Mouse (Mus musculus) midbrain, embryonic 13.5 days (tissue): Measurements from ENCODE around the gene Slc35f4. TPM values are rescaled to one million over a fixed set of nuclear protein-coding genes. Genes with fewer than 3 reads are reported as not detected.

Experiments
- ATAC-seq: fragments of 200-750 bp; cut with Nextera tagmentation; 2 replicates; pipeline ENCODE4 v1.8.0; 2017; ENCODE audit warnings: mild to moderate bottlenecking, moderate TSS enrichment, moderate library complexity
- H3K27ac ChIP-seq: fragments of 300-500 bp; sonication (generic); 2 replicates; pipeline ENCODE4 v1.5.1; 2015; ENCODE audit warnings: inconsistent platforms, mild to moderate bottlenecking, moderate library complexity
- H3K27me3 ChIP-seq: fragments of 300-500 bp; sonication (generic); 2 replicates; pipeline ENCODE4 v1.6.1; 2015; ENCODE audit warnings: mild to moderate bottlenecking, inconsistent platforms
- H3K36me3 ChIP-seq: fragments of 300-500 bp; sonication (generic); 2 replicates; pipeline ENCODE4 v1.6.1; 2015; ENCODE audit warnings: mild to moderate bottlenecking, inconsistent platforms
- H3K4me1 ChIP-seq: fragments of 300-500 bp; sonication (generic); replicated peaks from 2 replicates; pipeline ENCODE4 v1.6.1; 2015; ENCODE audit warnings: inconsistent platforms
- H3K4me2 ChIP-seq: fragments of 300-500 bp; sonication (generic); replicated peaks from 2 replicates; pipeline ENCODE4 v1.6.1; 2015; ENCODE audit warnings: moderate library complexity, mild to moderate bottlenecking, inconsistent platforms
- H3K4me3 ChIP-seq: fragments of 300-500 bp; sonication (generic); replicated peaks from 2 replicates; pipeline ENCODE4 v1.5.1; 2015; ENCODE audit warnings: mild to moderate bottlenecking, inconsistent platforms
- H3K9ac ChIP-seq: fragments of 300-500 bp; sonication (generic); replicated peaks from 2 replicates; pipeline ENCODE4 v1.6.1; 2015; ENCODE audit warnings: mild to moderate bottlenecking, inconsistent platforms
- H3K9me3 ChIP-seq: fragments of 300-500 bp; sonication (generic); 2 replicates; pipeline ENCODE4 v1.6.1; 2016; ENCODE audit warnings: mild to moderate bottlenecking, inconsistent platforms
- WGBS: fragments of 180-500 bp; shearing (Covaris S2); methylation state at CpG from one replicate; pipeline ENCODE4 v1.1.7; 2015; 5-methylcytosine and 5-hydroxymethylcytosine counted together
- microRNA-seq: library from miRNA; unstranded; fragments of <30 nt; microRNA quantifications from one replicate; pipeline ENCODE4, GENCODE M21; 2016
- polyA plus RNA-seq: library from polyadenylated mRNA; unstranded; fragments of >200 nt; fragmentation: Nextera tagmentation; extraction: Ambion mirVana; gene quantifications from 2 replicates; pipeline ENCODE4 v1.2.1, GENCODE M21; 2015

The Slc35f4 gene
- polyA plus RNA-seq, 1 experiment from 2014 or later, result 4.2 TPM

DNA sequence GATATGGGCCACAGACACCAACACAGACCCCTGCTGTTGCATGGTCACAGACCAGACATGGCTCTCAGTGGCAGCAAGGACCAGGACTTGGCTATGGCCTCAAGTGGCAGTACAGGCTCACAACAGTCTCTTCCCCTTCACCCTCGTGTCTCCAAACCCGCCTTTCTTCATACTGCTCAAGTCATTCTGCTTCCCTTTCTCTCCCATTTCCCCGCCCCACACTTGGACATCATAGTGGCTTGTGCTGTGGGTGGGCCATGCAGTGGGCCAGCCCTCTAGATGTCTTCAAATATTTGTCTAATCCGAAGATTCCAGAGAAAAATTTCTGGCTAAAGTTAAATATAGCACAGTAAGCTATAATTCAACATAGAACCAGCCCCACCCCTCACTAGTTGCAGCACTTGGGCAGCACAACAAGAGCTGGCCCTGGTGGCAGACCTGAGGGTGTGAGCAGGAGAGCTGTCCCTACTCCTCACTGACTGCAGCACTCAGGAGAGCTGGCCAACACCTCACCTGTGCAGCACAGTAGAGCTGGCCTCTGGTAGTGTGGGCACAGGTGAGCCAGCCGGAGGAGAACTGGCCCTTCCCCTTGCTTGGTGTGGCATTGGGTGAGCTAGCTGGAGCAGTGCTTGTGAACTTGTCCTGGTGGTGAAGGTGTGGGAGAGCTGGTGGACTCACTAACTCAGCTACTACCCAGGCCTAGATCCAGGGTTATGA is 260.4 kb downstream of the Slc35f4 start:
- H3K4me2 ChIP-seq, result no peak overlapping the region
- no peaks in the 10 kb centered on the region for H3K27me3 ChIP-seq
- 0 out of 2 replicates have a peak, but pooled peaks have one; percentile 48 for ATAC-seq
- H3K4me1 ChIP-seq, result no peaks in the 10 kb centered on the region
- 89% methylated on average over 5 of the region's 5 CpGs for WGBS
- no peak overlapping the region for H3K4me3 ChIP-seq
- no peaks in the 10 kb centered on the region for H3K36me3 ChIP-seq
- H3K27ac ChIP-seq, result no peak overlapping the region
- H3K9me3 ChIP-seq, result no peaks in the 10 kb centered on the region
- H3K9ac ChIP-seq, result no peak overlapping the region

Small RNAs within 50 kb of the gene (microRNA-seq; reads per million reads assigned to microRNA genes)
- gene Gm22949, result not detected
